Mouse (Mus musculus): ENCODE measurements around the gene Vps41. TPM values are rescaled to one million over a fixed set of nuclear protein-coding genes. Genes with fewer than 3 reads are reported as not detected.

Gene Vps41
- polyA plus RNA-seq, 1 experiment from 2014 or later = 73.7 TPM

GRCm38 (mm10) chr13:18794454-18794853 lies 77.4 kb downstream of the Vps41 start:
- 77% methylated on average over 3 of the region's 3 CpGs for WGBS
- no peaks in the 10 kb centered on the region for H3K9me3 ChIP-seq
- no peak overlapping the region for H3K27ac ChIP-seq
- peaks cover 13% of the 10 kb centered on the region for H3K4me1 ChIP-seq
- no peaks in the 10 kb centered on the region for H3K36me3 ChIP-seq
- H3K4me2 ChIP-seq = no peak overlapping the region
- ATAC-seq (ENCODE audit: insufficient number of reproducible peaks, insufficient read depth, low FRiP score, low TSS enrichment, low read depth) = no peak
- no peak overlapping the region for H3K9ac ChIP-seq
- no peak overlapping the region for H3K4me3 ChIP-seq
- H3K27me3 ChIP-seq = no peaks in the 10 kb centered on the region

GRCm38 (mm10) chr13:18797555-18797954 lies 80.5 kb downstream of the Vps41 start:
- no peak overlapping the region for H3K27ac ChIP-seq
- H3K4me2 ChIP-seq = no peak overlapping the region
- H3K4me1 ChIP-seq = peaks cover 6% of the 10 kb centered on the region; the same call in 1 of the 2 replicates
- H3K27me3 ChIP-seq = no peaks in the 10 kb centered on the region
- no peak for ATAC-seq (ENCODE audit: insufficient number of reproducible peaks, insufficient read depth, low FRiP score, low TSS enrichment, low read depth)
- WGBS = 86% methylated on average over 5 of the region's 5 CpGs
- H3K36me3 ChIP-seq = no peaks in the 10 kb centered on the region
- H3K9ac ChIP-seq = no peak overlapping the region
- no peak overlapping the region for H3K4me3 ChIP-seq
- no peaks in the 10 kb centered on the region for H3K9me3 ChIP-seq

GRCm38 (mm10) chr13:18800434-18800833 lies 83.3 kb downstream of the Vps41 start:
- Histone ChIP-seq H3K27ac (no peak overlapping the region), H3K4me2 (no peak overlapping the region), H3K9me3 (no peaks in the 10 kb centered on the region), H3K4me1 (peaks cover 6% of the 10 kb centered on the region; the same call in 1 of the 2 replicates), H3K4me3 (no peak overlapping the region), H3K9ac (no peak overlapping the region), H3K27me3 (no peaks in the 10 kb centered on the region), H3K36me3 (no peaks in the 10 kb centered on the region)
- ATAC-seq (ENCODE audit: insufficient number of reproducible peaks, insufficient read depth, low FRiP score, low TSS enrichment, low read depth) = no peak
- 52% methylated on average over 3 of the region's 3 CpGs for WGBS

GRCm38 (mm10) chr13:18809465-18809864 lies 92.4 kb downstream of the Vps41 start:
- 77% methylated on average over 4 of the region's 4 CpGs for WGBS
- Histone ChIP-seq H3K27me3 (no peaks in the 10 kb centered on the region), H3K27ac (no peak overlapping the region), H3K4me2 (no peak overlapping the region), H3K9ac (no peak overlapping the region), H3K36me3 (peaks cover 10% of the 10 kb centered on the region), H3K4me1 (no peaks in the 10 kb centered on the region), H3K9me3 (no peaks in the 10 kb centered on the region), H3K4me3 (no peak overlapping the region)
- no peak for ATAC-seq (ENCODE audit: insufficient number of reproducible peaks, insufficient read depth, low FRiP score, low TSS enrichment, low read depth)

GRCm38 (mm10) chr13:18809978-18810675 lies 93.0 kb downstream of the Vps41 start:
- H3K9ac ChIP-seq = no peak overlapping the region
- H3K4me2 ChIP-seq = no peak overlapping the region
- ATAC-seq (ENCODE audit: insufficient number of reproducible peaks, insufficient read depth, low FRiP score, low TSS enrichment, low read depth) = 0 out of 2 replicates have a peak, but pooled peaks have one; percentile 56
- peaks cover 17% of the 10 kb centered on the region for H3K36me3 ChIP-seq
- H3K9me3 ChIP-seq = no peaks in the 10 kb centered on the region
- 21% methylated on average over 11 of the region's 11 CpGs for WGBS
- no peak overlapping the region for H3K4me3 ChIP-seq
- H3K4me1 ChIP-seq = no peaks in the 10 kb centered on the region
- no peak overlapping the region for H3K27ac ChIP-seq
- no peaks in the 10 kb centered on the region for H3K27me3 ChIP-seq

- no peak overlapping the region for H3K4me3 ChIP-seq
- no peak overlapping the region for H3K27ac ChIP-seq
- H3K4me2 ChIP-seq = no peak overlapping the region
- H3K9me3 ChIP-seq = no peaks in the 10 kb centered on the region
- ATAC-seq (ENCODE audit: insufficient number of reproducible peaks, insufficient read depth, low FRiP score, low TSS enrichment, low read depth) = no peak
- H3K27me3 ChIP-seq = no peaks in the 10 kb centered on the region
- H3K36me3 ChIP-seq = peaks cover 29% of the 10 kb centered on the region
- 76% methylated on average over 10 of the region's 10 CpGs for WGBS
- no peak overlapping the region for H3K9ac ChIP-seq
- H3K4me1 ChIP-seq = no peaks in the 10 kb centered on the region
Observed at GRCm38 (mm10) chr13:18824420-18825123, 107.5 kb downstream of the Vps41 start.

- Histone ChIP-seq H3K27me3 (no peaks in the 10 kb centered on the region), H3K4me1 (no peaks in the 10 kb centered on the region), H3K4me3 (no peak overlapping the region), H3K9ac (no peak overlapping the region), H3K4me2 (no peak overlapping the region), H3K9me3 (no peaks in the 10 kb centered on the region), H3K36me3 (peaks cover 21% of the 10 kb centered on the region), H3K27ac (no peak overlapping the region)
- WGBS = 94% methylated on average over 10 of the region's 10 CpGs
- no peak for ATAC-seq (ENCODE audit: insufficient number of reproducible peaks, insufficient read depth, low FRiP score, low TSS enrichment, low read depth)
Observed at GRCm38 (mm10) chr13:18827029-18827428, 109.9 kb downstream of the Vps41 start.

GRCm38 (mm10) chr13:18830486-18830885 lies 113.4 kb downstream of the Vps41 start:
- no peak overlapping the region for H3K27ac ChIP-seq
- H3K4me3 ChIP-seq = no peak overlapping the region
- H3K4me1 ChIP-seq = no peaks in the 10 kb centered on the region
- 76% methylated on average over 3 of the region's 3 CpGs for WGBS
- no peaks in the 10 kb centered on the region for H3K27me3 ChIP-seq
- H3K4me2 ChIP-seq = no peak overlapping the region
- peaks cover 13% of the 10 kb centered on the region for H3K36me3 ChIP-seq
- no peak overlapping the region for H3K9ac ChIP-seq
- H3K9me3 ChIP-seq = no peaks in the 10 kb centered on the region
- ATAC-seq (ENCODE audit: insufficient number of reproducible peaks, insufficient read depth, low FRiP score, low TSS enrichment, low read depth) = no peak

GRCm38 (mm10) chr13:18839231-18839630 lies 122.1 kb downstream of the Vps41 start:
- H3K27me3 ChIP-seq = no peaks in the 10 kb centered on the region
- no peak overlapping the region for H3K9ac ChIP-seq
- WGBS = 94% methylated on average over 4 of the region's 4 CpGs
- no peaks in the 10 kb centered on the region for H3K9me3 ChIP-seq
- H3K4me2 ChIP-seq = no peak overlapping the region
- H3K36me3 ChIP-seq = no peaks in the 10 kb centered on the region
- H3K4me3 ChIP-seq = no peak overlapping the region
- no peak for ATAC-seq (ENCODE audit: insufficient number of reproducible peaks, insufficient read depth, low FRiP score, low TSS enrichment, low read depth)
- H3K4me1 ChIP-seq = no peaks in the 10 kb centered on the region
- H3K27ac ChIP-seq = no peak overlapping the region

GRCm38 (mm10) chr13:18840366-18840765 lies 123.3 kb downstream of the Vps41 start:
- ATAC-seq (ENCODE audit: insufficient number of reproducible peaks, insufficient read depth, low FRiP score, low TSS enrichment, low read depth) = no peak
- 65% methylated on average over 4 of the region's 4 CpGs for WGBS
- H3K27me3 ChIP-seq = no peaks in the 10 kb centered on the region
- no peak overlapping the region for H3K4me2 ChIP-seq
- H3K27ac ChIP-seq = no peak overlapping the region
- no peak overlapping the region for H3K9ac ChIP-seq
- H3K9me3 ChIP-seq = no peaks in the 10 kb centered on the region
- no peaks in the 10 kb centered on the region for H3K4me1 ChIP-seq
- peaks cover 2% of the 10 kb centered on the region for H3K36me3 ChIP-seq
- no peak overlapping the region for H3K4me3 ChIP-seq

GRCm38 (mm10) chr13:18841019-18841418 lies 123.9 kb downstream of the Vps41 start:
- Histone ChIP-seq H3K9me3 (no peaks in the 10 kb centered on the region), H3K9ac (no peak overlapping the region), H3K36me3 (peaks cover 7% of the 10 kb centered on the region), H3K27ac (no peak overlapping the region), H3K4me1 (no peaks in the 10 kb centered on the region), H3K27me3 (no peaks in the 10 kb centered on the region), H3K4me2 (no peak overlapping the region), H3K4me3 (no peak overlapping the region)
- ATAC-seq (ENCODE audit: insufficient number of reproducible peaks, insufficient read depth, low FRiP score, low TSS enrichment, low read depth) = no peak
- 62% methylated on average over 2 of the region's 2 CpGs for WGBS

- no peak overlapping the region for H3K4me3 ChIP-seq
- H3K27me3 ChIP-seq = no peaks in the 10 kb centered on the region
- no peaks in the 10 kb centered on the region for H3K4me1 ChIP-seq
- peaks cover 13% of the 10 kb centered on the region for H3K36me3 ChIP-seq
- ATAC-seq (ENCODE audit: insufficient number of reproducible peaks, insufficient read depth, low FRiP score, low TSS enrichment, low read depth) = no peak
- H3K4me2 ChIP-seq = no peak overlapping the region
- 90% methylated on average over 6 of the region's 6 CpGs for WGBS
- no peak overlapping the region for H3K9ac ChIP-seq
- H3K27ac ChIP-seq = no peak overlapping the region
- no peaks in the 10 kb centered on the region for H3K9me3 ChIP-seq
Observed at GRCm38 (mm10) chr13:18841752-18842282, 124.7 kb downstream of the Vps41 start.

All from embryonic facial prominence, embryonic 13.5 days (tissue).